ENCODE assay signal across 17 mouse cellular contexts in the genomic region with DNA sequence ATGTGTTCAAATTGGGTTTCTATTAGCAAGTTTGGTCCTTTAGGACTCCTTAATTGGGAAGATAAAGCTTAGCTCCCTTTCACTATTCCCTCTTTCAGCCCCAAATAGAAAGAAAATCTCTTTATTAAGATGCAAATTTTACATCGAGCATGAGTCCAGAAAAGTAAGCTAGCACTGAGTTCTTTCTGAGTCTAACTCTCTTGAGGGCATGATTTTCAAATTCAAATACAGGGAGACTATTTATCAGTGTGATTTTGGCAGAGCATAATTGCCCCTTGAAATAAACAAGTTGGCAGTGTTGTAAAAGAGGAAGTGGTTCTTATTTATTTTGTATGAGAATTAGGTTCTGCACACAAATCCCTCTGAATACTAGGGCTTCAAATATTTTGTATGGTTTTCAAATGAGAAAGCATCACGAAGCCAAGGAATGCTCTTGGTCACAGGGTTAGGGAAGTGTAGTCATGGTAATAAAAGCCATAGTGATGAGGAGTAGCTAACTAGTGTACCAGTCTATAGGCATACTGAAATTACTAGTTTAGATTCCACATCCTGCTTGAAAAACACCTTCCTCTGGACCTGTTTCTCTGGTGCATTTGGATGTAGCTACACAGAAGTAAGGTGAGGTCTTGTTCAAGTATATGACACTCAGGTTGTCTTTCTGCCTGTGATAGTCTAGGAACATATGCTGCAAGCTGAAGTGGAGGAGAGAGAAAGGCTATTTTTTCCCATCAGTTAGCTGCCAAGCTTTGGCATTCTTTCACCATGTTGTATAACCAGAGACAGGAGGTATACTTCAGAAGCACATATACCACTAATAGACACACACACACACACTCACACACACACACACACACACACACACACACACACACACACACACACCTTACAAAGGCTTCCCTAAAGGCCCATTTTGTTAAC. TPM values are rescaled to one million over a fixed set of nuclear protein-coding genes. Genes with fewer than 3 reads are reported as not detected.
A peak's percentile ranks its signal among the peaks of the same experiment; 100 is the strongest.
DNase-seq lines count a peak whose midpoint lies in the region; ATAC-seq lines count a peak whose summit lies in the region.
"Had no signal": no experiment of that assay in that cellular context is flagged by ENCODE, and none has a peak within 500 bp of the region (broad histone marks: within the 10 kb centered on the region; RNA-seq: fewer than 3 reads in every experiment).

No protein-coding gene starts in this region.

- no peaks in the 10 kb centered on the region for H3K36me3 ChIP-seq in forebrain, embryonic 15.5 days
- H3K36me3 ChIP-seq in forebrain, embryonic 11.5 days (ENCODE audit: control insufficient read depth, insufficient read depth, low read length) = no peaks in the 10 kb centered on the region
- H3K36me3 ChIP-seq: hindbrain, embryonic 15.5 days; liver, embryonic 12.5 days; midbrain, embryonic 10.5 days had no signal

- no peaks in the 10 kb centered on the region for H3K9me3 ChIP-seq in forebrain, embryonic 15.5 days
- H3K9me3 ChIP-seq in forebrain, embryonic 11.5 days (ENCODE audit: control insufficient read depth, low read length) = no peaks in the 10 kb centered on the region
- H3K9me3 ChIP-seq: hindbrain, embryonic 15.5 days; liver, embryonic 12.5 days; midbrain, embryonic 10.5 days had no signal

- WGBS in forebrain, embryonic 15.5 days = 26% methylated on average over 2 of the region's 2 CpGs
- 29% methylated on average over 2 of the region's 2 CpGs for WGBS in forebrain, embryonic 11.5 days

- H3K4me2 ChIP-seq in forebrain, embryonic 15.5 days (replicated peaks) = no peak overlapping the region
- no peak overlapping the region for H3K4me2 ChIP-seq in forebrain, embryonic 11.5 days (ENCODE audit: low read depth, low read length, severe bottlenecking)
- H3K4me2 ChIP-seq: hindbrain, embryonic 15.5 days; liver, embryonic 12.5 days had no signal

- no peaks in the 10 kb centered on the region for H3K27me3 ChIP-seq in forebrain, embryonic 15.5 days
- no peaks in the 10 kb centered on the region for H3K27me3 ChIP-seq in forebrain, embryonic 11.5 days (ENCODE audit: control insufficient read depth, insufficient read depth, low read length)
- H3K27me3 ChIP-seq: hindbrain, embryonic 15.5 days; liver, embryonic 12.5 days had no signal

- ATAC-seq in forebrain, embryonic 15.5 days (replicated peaks) = peak; percentile 73
- no peak for ATAC-seq in forebrain, embryonic 11.5 days (replicated peaks; ENCODE audit: low FRiP score)
- ATAC-seq: liver, embryonic 12.5 days; lung, postnatal 0 days had no signal

- no peak overlapping the region for H3K4me3 ChIP-seq in forebrain, embryonic 15.5 days
- H3K4me3 ChIP-seq in forebrain, embryonic 11.5 days (ENCODE audit: low read depth, low read length) = no peak overlapping the region
- H3K4me3 ChIP-seq: erythroblast, embryonic 14.5 days; hindbrain, embryonic 15.5 days; liver, embryonic 12.5 days; midbrain, embryonic 10.5 days had no signal

- H3K4me1 ChIP-seq in forebrain, embryonic 15.5 days = no peaks in the 10 kb centered on the region
- H3K4me1 ChIP-seq in forebrain, embryonic 11.5 days (replicated peaks; ENCODE audit: control insufficient read depth, insufficient read depth, low read length) = no peaks in the 10 kb centered on the region
- H3K4me1 ChIP-seq: hindbrain, embryonic 15.5 days; liver, embryonic 12.5 days; midbrain, embryonic 10.5 days had no signal

- H3K9ac ChIP-seq in forebrain, embryonic 15.5 days (replicated peaks) = no peak overlapping the region
- H3K9ac ChIP-seq in forebrain, embryonic 11.5 days (ENCODE audit: low read length) = no peak overlapping the region
- H3K9ac ChIP-seq: hindbrain, embryonic 15.5 days; liver, embryonic 12.5 days had no signal

- intact Hi-C loops in gastrocnemius, postnatal 14 days (cut with DNase I; ENCODE audit: low total_unique reads) = no loop called here

- no peak for DNase-seq in forebrain, embryonic 11.5 days (ENCODE audit: low spot score)
- DNase-seq in Muller cell, postnatal 12 days (ENCODE audit: inconsistent ontology term) = peak; percentile 31
- peak; percentile 89 for DNase-seq in cerebellum, adult 9-10 months
- peak; percentile 5 to 30 for DNase-seq in layer of hippocampus, postnatal 14 days (ENCODE audit: low spot score in 2 of 2)
- DNase-seq in spleen, postnatal 10 days (ENCODE audit: low spot score in 2 of 2) = no peak
- no peak for DNase-seq in thymus, postnatal 36 days
- no peak for DNase-seq in gastrocnemius, postnatal 14 days
- DNase-seq: adrenal gland, postnatal 25 days; heart, postnatal 10 days; kidney, adult 8-10 months; spleen, adult 18-20 months had no signal

- H3K27ac ChIP-seq in forebrain, embryonic 15.5 days (replicated peaks) = peak overlapping the region; percentile 33; the same call in 1 of the 2 replicates
- no peak overlapping the region for H3K27ac ChIP-seq in forebrain, embryonic 11.5 days (ENCODE audit: low read depth, low read length)
- H3K27ac ChIP-seq: hindbrain, embryonic 15.5 days; liver, embryonic 12.5 days; midbrain, embryonic 10.5 days had no signal

RNA-seq across cellular contexts. Expression of a gene that starts 34.6 kb away (rescaled TPM):
- polyA plus RNA-seq in forebrain, embryonic 15.5 days (2015; fragmentation: Nextera tagmentation; extraction: Ambion mirVana) = 268 and 294 TPM in 2 replicates
- polyA plus RNA-seq in forebrain, embryonic 11.5 days (2014; fragmentation: Nextera tagmentation; extraction: Ambion mirVana) = 86.8 and 87.0 TPM in 2 replicates
- 1,000 to 10,000 TPM in 1 of 2 experiments, 100 to 1,000 TPM in 1; 973 to 1,092 TPM for total RNA-seq in layer of hippocampus, postnatal 14 days (2021)
- 100 to 1,000 TPM; 153 to 163 TPM for total RNA-seq in gastrocnemius, postnatal 14 days (2021)

Comparison
In these comparisons a context has a peak if more than half of its experiments do, and no peak if none do; other contexts are left out.
1. DNase-seq: peak in Muller cell, postnatal 12 days (single experiment), cerebellum, adult 9-10 months (single experiment) and layer of hippocampus, postnatal 14 days (2 of 2); none in forebrain, embryonic 11.5 days (single experiment), spleen, postnatal 10 days (0 of 2), thymus, postnatal 36 days (0 of 2) and gastrocnemius, postnatal 14 days (single experiment).
2. RNA of a gene that starts 34.6 kb away (total RNA-seq): 973 to 1,092 TPM in layer of hippocampus, postnatal 14 days; 153 to 163 TPM in gastrocnemius, postnatal 14 days; every median in the first group is over 4 times any median in the second.